Mouse (Mus musculus): ENCODE results near the gene Duox1.

GRCm38 (mm10) chr2:122374666-122375331 is 59.3 kb downstream of the Duox1 start:
- no peak for TF ChIP-seq POLR2A (IDR thresholded peaks at IDR 0.05; ENCODE audit: insufficient read length, low read depth)
- TF ChIP-seq MAX (IDR thresholded peaks at IDR 0.05; ENCODE audit: low read depth), result no peak
- TF ChIP-seq REST (IDR thresholded peaks at IDR 0.05; ENCODE audit: insufficient read depth, insufficient read length), result no peak
- no peak for TF ChIP-seq MYOD1 (IDR thresholded peaks at IDR 0.05; ENCODE audit: control insufficient read depth in 1 of 3, insufficient read length in 2 of 3, low read depth in 2 of 3)
- TF ChIP-seq E2F4 (IDR thresholded peaks at IDR 0.05; ENCODE audit: insufficient read depth), result no peak

Measured in myocyte (in vitro differentiated cells).